Mouse (Mus musculus): ENCODE data around the gene Mrgpra1.
"Not testable (repeated sequence)": the region's sequence is repeated elsewhere in the genome, so short reads cannot be mapped to it uniquely, and the experiment has no call there.

The Mrgpra1 gene

GRCm38 (mm10) chr7:47354140-47354539 is at the start of gene Mrgpra1:
TSS of gene Mrgpra1 (minus strand) at chr7:47354240.
- no peak for DNase-seq (ENCODE audit: low spot score)

- no peak for DNase-seq (ENCODE audit: low spot score)
Measured at GRCm38 (mm10) chr7:47401125-47401524, 47.1 kb upstream of the Mrgpra1 start.

- DNase-seq (ENCODE audit: low spot score) = no peak
Measured at GRCm38 (mm10) chr7:47348421-47348820, 5.6 kb downstream of the Mrgpra1 start.

- DNase-seq (ENCODE audit: low spot score) = no peak
Measured at GRCm38 (mm10) chr7:47345905-47346478, 8.0 kb downstream of the Mrgpra1 start.

GRCm38 (mm10) chr7:47341887-47342286 is 12.2 kb downstream of the Mrgpra1 start:
- DNase-seq (ENCODE audit: low spot score) = not testable (repeated sequence)

GRCm38 (mm10) chr7:47341389-47341788 is 12.7 kb downstream of the Mrgpra1 start:
- not testable (repeated sequence) for DNase-seq (ENCODE audit: low spot score)

GRCm38 (mm10) chr7:47318299-47318698 is 35.7 kb downstream of the Mrgpra1 start:
- no peak for DNase-seq (ENCODE audit: low spot score)

- DNase-seq (ENCODE audit: low spot score) = no peak
Measured at GRCm38 (mm10) chr7:47312289-47312688, 41.8 kb downstream of the Mrgpra1 start.

GRCm38 (mm10) chr7:47309855-47310254 is 44.2 kb downstream of the Mrgpra1 start:
- no peak for DNase-seq (ENCODE audit: low spot score)

GRCm38 (mm10) chr7:47304661-47305060 is 49.4 kb downstream of the Mrgpra1 start:
- not testable (repeated sequence) for DNase-seq (ENCODE audit: low spot score)

GRCm38 (mm10) chr7:47299612-47300011 is 54.4 kb downstream of the Mrgpra1 start:
- DNase-seq (ENCODE audit: low spot score) = not testable (repeated sequence)

All from urinary bladder, postnatal 25 days (tissue).